Comparison of ENCODE assay signal across 8 mouse cellular contexts in genomic region chr12:86896921-86897512, GRCm38 (mm10). TPM values are rescaled to one million over a fixed set of nuclear protein-coding genes. Genes with fewer than 3 reads are reported as not detected.
DNase-seq lines count a peak whose midpoint lies in the region; ATAC-seq lines count a peak whose summit lies in the region.

No protein-coding gene starts in this region.

- DNase-seq in cerebellum, postnatal 14 days, result peak; percentile 40 to 49
- no peak for DNase-seq in cerebellum, adult 11-12 months
- DNase-seq in adrenal gland, postnatal 10 days, result peak; percentile 55
- peak; percentile 78 for DNase-seq in heart, adult 8-10 months (ENCODE audit: low spot score)
- DNase-seq in kidney, adult 9 months, result peak; percentile 72
- no peak for DNase-seq in ovary, adult 18-20 months (ENCODE audit: low spot score)
- no peak for DNase-seq in urinary bladder, postnatal 14 days (ENCODE audit: low spot score)

- peak; percentile 23 for ATAC-seq in megakaryocyte progenitor cell, adult 5-6 weeks (replicated peaks; ENCODE audit: poor library complexity)

RNA-seq across cellular contexts. Expression of gene Irf2bpl, which starts 12.4 kb away (rescaled TPM):
- total RNA-seq in adrenal gland, postnatal 10 days (2021), result 10 to 100 TPM; 39.7 to 53.2 TPM
- 10 to 100 TPM; 26.2 to 30.4 (median 27.8) TPM for total RNA-seq in heart, adult 8-10 months (2022)
- 1.4 and 1.8 TPM in 2 replicates for total RNA-seq in megakaryocyte progenitor cell, adult 5-6 weeks (2015)
- total RNA-seq in megakaryocyte progenitor cell, adult 5-6 weeks (2017), result 1.6 and 1.7 TPM in 2 replicates

RNA-seq across cellular contexts. Expression of gene Cipc, which starts 49.8 kb away (rescaled TPM):
- 10 to 100 TPM; 21.0 to 23.7 TPM for total RNA-seq in adrenal gland, postnatal 10 days (2021)
- total RNA-seq in heart, adult 8-10 months (2022), result 10 to 100 TPM; 42.4 to 53.8 (median 48.3) TPM
- 16.7 and 22.0 TPM in 2 replicates for total RNA-seq in megakaryocyte progenitor cell, adult 5-6 weeks (2015)
- 17.6 and 23.7 TPM in 2 replicates for total RNA-seq in megakaryocyte progenitor cell, adult 5-6 weeks (2017)

Comparison
In these comparisons a context has a peak if more than half of its experiments do, and no peak if none do; other contexts are left out.
1. DNase-seq: peak in cerebellum, postnatal 14 days (2 of 2), adrenal gland, postnatal 10 days (single experiment), heart, adult 8-10 months (single experiment) and kidney, adult 9 months (single experiment); none in cerebellum, adult 11-12 months (single experiment), ovary, adult 18-20 months (single experiment) and urinary bladder, postnatal 14 days (single experiment).
2. RNA of gene Irf2bpl, which starts 12.4 kb away (total RNA-seq): 39.7 to 53.2 TPM in adrenal gland, postnatal 10 days and 26.2 to 30.4 TPM in heart, adult 8-10 months; 1.4 to 1.8 TPM in megakaryocyte progenitor cell, adult 5-6 weeks; every median in the first group is over 4 times any median in the second.